Mouse (Mus musculus) midbrain, embryonic 10.5 days (tissue): Measurements from ENCODE around the gene Neil1. TPM values are rescaled to one million over a fixed set of nuclear protein-coding genes. Genes with fewer than 3 reads are reported as not detected.

ENCODE experiments used
- DNase-seq: peaks from one replicate; pipeline ENCODE4 v3.0.0-alpha.2; 2017; ENCODE audit warnings: low spot score
- H3K27ac ChIP-seq: fragments of 300-500 bp; sonication (generic); replicated peaks from 2 replicates; pipeline ENCODE4 v1.5.1; 2016; ENCODE audit warnings: mild to moderate bottlenecking
- H3K27me3 ChIP-seq: fragments of 300-500 bp; sonication (generic); 2 replicates; pipeline ENCODE4 v1.6.1; 2016; ENCODE audit warnings: low read depth, mild to moderate bottlenecking; ENCODE audit not compliant: poor library complexity, severe bottlenecking
- H3K36me3 ChIP-seq: fragments of 300-500 bp; sonication (generic); 2 replicates; pipeline ENCODE4 v1.6.1; 2016; ENCODE audit warnings: mild to moderate bottlenecking, moderate library complexity
- H3K4me1 ChIP-seq: fragments of 300-500 bp; sonication (generic); 2 replicates; pipeline ENCODE4 v1.6.1; 2016
- H3K4me3 ChIP-seq: fragments of 300-500 bp; sonication (generic); 2 replicates; pipeline ENCODE4 v1.5.1; 2016; ENCODE audit warnings: mild to moderate bottlenecking, moderate library complexity
- H3K9me3 ChIP-seq: fragments of 300-500 bp; sonication (generic); replicated peaks from 2 replicates; pipeline ENCODE4 v1.6.1; 2016; ENCODE audit warnings: mild to moderate bottlenecking
- WGBS: fragments of 180-500 bp; shearing (Covaris S2); methylation state at CpG from one replicate; pipeline ENCODE4 v1.1.7; 2016; 5-methylcytosine and 5-hydroxymethylcytosine counted together
- polyA plus RNA-seq: library from polyadenylated mRNA; unstranded; fragments of >200 nt; fragmentation: Nextera tagmentation; extraction: Ambion mirVana; gene quantifications from 2 replicates; pipeline ENCODE4 v1.2.1, GENCODE M21; 2016

The Neil1 gene
- polyA plus RNA-seq, 1 experiment from 2014 or later = 5.4 TPM

DNA sequence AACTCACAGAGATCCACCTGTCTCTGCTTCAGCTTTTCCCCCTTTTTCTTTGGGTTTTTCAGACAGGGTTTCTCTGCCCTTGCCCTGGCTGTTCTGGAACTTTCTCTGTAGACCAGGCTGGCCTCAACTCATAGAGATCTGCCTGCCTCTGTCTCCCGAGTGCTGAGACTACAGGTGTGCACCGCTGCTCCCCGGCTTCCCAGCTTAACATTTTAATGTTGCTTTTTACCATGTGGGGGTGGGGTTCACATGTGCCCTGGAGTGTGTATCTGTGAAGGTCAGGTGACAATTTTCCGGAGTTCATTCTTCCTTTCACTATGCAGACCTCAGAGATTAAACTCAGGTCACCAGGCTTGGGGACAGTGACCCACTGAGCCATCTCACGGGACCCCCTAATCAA, 2.1 kb upstream of the Neil1 start:
- Histone ChIP-seq H3K4me1 (peaks cover 27% of the 10 kb centered on the region), H3K4me3 (no peak overlapping the region), H3K27me3 (no peaks in the 10 kb centered on the region), H3K9me3 (no peaks in the 10 kb centered on the region), H3K36me3 (peaks cover 10% of the 10 kb centered on the region), H3K27ac (no peak overlapping the region)
- DNase-seq = no peak
- WGBS = 90% methylated on average over 5 of the region's 5 CpGs

DNA sequence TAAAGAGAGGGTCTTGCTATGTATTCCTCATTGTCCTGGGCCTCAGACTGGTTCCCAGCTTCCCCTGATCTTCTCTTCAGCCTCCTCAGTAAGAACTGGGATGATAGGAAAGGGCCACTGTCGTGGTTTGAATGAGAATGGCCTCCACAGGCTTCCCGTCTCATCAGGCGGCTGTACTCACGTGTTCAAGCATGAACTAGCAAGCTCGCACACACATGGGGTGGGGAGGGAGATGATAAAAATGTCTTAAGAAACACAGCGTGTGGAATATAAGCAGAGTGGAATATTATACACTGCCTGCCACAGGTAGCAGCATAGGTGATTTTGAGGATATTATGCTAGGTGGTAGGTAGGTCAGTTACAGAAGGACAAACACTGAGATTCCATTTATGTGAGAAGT, 916 bp upstream of the Neil1 start:
- Histone ChIP-seq H3K27ac (peak overlapping the region; percentile 86; the same call in 1 of the 2 replicates), H3K27me3 (no peaks in the 10 kb centered on the region), H3K36me3 (peaks cover 9% of the 10 kb centered on the region), H3K4me3 (peak overlapping the region; percentile 65), H3K4me1 (peaks cover 27% of the 10 kb centered on the region), H3K9me3 (no peaks in the 10 kb centered on the region)
- 74% methylated on average over 6 of the region's 6 CpGs for WGBS
- no peak for DNase-seq

DNA sequence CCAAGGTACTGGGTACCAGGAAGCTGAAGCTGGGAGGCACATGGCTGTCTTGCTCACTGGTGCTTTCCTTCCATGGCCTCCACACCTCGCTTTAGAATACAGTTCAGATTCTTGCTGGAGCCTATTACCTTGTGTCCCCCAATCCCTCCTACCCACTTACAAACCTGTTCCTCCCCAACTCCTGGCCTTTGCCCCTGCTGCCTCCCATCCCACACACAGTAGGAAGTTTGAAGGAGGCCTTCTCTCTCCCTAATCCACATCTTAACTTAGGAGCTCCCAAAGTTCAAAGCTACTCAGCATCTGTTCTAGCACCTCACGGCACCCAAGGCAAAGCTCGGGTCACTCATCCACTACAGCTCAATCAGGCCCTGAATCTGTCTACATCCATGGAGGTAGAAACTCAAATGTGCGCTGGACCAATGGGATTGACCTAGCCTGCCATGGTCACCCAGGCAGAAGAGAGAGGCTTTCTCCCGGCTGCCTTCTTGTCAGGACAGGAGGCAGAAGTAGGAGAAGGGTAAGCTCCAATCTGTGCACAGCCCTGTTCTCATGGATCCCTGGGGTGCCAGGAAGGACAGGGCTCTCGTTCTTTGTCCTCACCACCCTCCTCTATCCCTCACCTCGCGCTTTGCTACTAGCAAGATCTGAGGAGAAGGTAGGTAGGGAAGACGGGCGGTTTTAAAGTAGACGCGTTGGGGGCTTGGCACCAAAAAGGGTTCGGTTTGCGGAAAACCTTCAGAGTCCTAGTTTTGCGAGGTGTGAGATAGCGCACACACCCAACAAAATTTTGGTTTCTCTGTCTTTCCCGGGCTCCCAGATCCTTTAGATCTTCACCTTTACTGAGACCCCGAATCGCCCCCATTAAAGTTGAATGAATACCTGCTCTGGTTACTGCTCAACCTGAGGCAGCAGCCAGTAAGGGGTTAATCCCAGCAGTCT, 631 bp downstream of the Neil1 start:
- DNase-seq = no peak
- Histone ChIP-seq H3K4me3 (peak overlapping the region; percentile 65), H3K27me3 (no peaks in the 10 kb centered on the region), H3K27ac (peak overlapping the region; percentile 86), H3K4me1 (peaks cover 27% of the 10 kb centered on the region), H3K9me3 (no peaks in the 10 kb centered on the region), H3K36me3 (peaks cover 23% of the 10 kb centered on the region)
- 11% methylated on average over 19 of the region's 19 CpGs for WGBS

DNA sequence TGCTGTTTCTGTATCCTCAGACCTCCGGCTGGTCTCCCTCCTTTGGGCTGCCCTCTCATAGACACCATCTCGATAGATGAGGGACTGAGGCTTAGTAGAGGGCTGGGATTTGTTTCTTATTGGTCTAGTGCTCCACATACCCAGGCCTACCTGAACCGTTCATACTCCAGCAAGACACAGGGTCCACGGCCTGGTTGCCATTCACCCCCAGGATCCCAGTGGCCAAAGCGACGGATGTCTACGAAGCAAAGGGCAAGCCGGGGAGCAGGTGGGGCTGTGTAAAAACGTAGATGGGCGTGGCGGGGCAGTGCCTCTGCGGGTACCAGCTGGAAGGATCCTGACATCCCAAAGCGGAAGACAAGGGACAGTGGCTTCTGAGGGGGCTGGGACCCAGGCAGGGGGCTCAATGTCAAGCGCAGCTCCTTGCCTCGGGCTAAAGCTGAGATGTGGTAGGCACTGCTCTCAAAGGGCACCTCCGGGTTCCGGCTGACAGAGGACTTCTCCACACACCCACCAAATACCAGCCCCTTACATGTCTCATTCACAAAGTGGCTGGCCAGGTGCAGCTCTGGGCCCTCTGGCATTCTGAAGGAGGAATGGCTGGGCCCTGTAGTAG, 1.5 kb downstream of the Neil1 start:
- DNase-seq = no peak
- H3K9me3 ChIP-seq = no peaks in the 10 kb centered on the region
- H3K27ac ChIP-seq = 0 out of 2 replicates have a peak overlapping the region, but pooled peaks have one; percentile 86
- H3K27me3 ChIP-seq = no peaks in the 10 kb centered on the region
- 88% methylated on average over 17 of the region's 17 CpGs for WGBS
- H3K4me1 ChIP-seq = peaks cover 27% of the 10 kb centered on the region
- peaks cover 32% of the 10 kb centered on the region for H3K36me3 ChIP-seq
- H3K4me3 ChIP-seq = peak overlapping the region; percentile 65; the same call in 1 of the 2 replicates

DNA sequence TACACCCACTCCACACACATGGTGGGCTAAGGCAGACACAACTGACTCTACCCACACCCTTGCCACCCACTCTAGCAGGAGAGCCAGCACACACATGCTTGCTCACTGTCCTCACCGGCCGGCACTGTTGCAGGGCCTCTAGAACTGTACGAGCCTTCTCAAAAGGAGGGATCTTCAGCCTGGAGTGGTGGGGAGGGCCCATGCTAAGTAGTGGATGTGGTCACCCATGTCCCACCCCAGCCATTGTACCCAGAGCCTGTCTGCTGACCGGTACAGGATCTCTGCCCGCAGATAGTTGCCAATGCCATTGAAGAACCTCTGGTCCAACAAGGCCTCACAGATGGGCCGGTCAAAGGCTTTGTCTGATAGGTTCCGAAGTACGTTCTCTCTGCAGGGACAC, 3.3 kb downstream of the Neil1 start:
- peaks cover 49% of the 10 kb centered on the region for H3K36me3 ChIP-seq
- 96% methylated on average over 8 of the region's 8 CpGs for WGBS
- peaks cover 27% of the 10 kb centered on the region for H3K4me1 ChIP-seq
- H3K4me3 ChIP-seq = no peak overlapping the region
- DNase-seq = no peak
- no peak overlapping the region for H3K27ac ChIP-seq
- no peaks in the 10 kb centered on the region for H3K27me3 ChIP-seq
- no peaks in the 10 kb centered on the region for H3K9me3 ChIP-seq

DNA sequence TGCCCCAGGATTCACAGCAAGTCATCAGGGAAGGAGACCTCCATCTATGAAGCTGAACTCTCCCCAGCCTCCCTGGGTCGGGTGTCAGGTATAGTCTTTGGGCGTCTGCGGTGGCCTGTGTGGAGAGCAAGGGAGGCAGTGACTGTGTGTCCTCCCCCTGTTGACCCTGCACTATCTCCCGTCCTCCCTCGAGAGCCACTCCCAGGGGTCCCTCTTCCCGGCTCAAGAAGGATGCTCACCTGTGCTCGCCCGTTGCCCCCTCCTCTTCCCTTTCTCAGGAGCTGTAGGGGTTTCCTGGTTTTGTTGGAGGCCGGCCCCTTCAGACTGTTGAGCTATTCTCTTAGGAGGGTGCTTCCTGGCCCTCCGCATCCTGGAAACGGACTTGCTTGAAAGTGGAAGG, 4.9 kb downstream of the Neil1 start:
- WGBS = 85% methylated on average over 11 of the region's 11 CpGs
- peaks cover 66% of the 10 kb centered on the region for H3K36me3 ChIP-seq
- H3K27ac ChIP-seq = no peak overlapping the region
- no peak overlapping the region for H3K4me3 ChIP-seq
- H3K9me3 ChIP-seq = no peaks in the 10 kb centered on the region
- DNase-seq = no peak
- H3K4me1 ChIP-seq = peaks cover 17% of the 10 kb centered on the region
- no peaks in the 10 kb centered on the region for H3K27me3 ChIP-seq

DNA sequence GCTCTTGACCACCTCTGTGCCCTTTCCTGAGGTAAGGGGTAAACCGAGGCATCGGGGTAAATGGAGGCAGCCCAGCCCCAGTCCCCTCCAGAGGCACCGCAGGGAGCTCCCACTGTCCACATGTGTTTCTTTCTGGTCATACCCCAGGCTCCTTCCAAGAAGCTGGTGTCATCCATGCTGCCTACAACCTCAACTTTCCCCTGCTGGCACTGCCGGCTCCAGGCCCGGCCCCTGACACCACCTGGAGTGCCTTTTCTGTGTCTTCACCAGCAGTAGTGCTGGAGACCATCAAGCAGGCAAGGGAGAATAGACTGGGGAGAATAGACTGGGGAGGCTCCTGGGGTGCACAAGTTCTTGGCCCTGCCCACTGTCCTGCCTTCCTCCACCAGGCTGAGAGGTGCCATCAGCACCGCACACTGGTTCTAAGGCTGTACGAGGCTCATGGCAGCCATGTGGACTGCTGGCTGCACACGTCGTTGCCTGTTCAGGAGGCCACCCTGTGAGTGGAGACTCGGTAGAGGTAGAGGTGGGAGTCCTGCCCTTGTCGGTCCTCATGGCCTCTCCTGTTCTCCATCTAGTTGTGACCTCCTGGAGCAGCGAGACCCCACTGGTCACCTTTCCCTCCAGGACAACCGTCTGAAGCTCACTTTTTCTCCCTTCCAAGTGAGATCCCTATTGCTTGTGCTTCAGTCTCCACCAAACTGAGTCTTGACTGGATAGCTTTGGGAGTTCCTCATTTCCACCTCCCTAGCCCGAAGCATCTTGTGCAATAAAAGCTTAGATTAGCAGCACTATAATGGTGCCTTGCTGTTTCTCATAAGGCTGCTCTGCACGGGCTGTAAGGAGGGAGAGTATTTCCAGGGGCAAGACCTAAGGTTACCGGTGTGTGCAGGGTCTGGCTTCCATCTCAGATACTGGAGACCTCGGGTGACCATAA, 6.4 kb downstream of the Neil1 start:
- H3K4me1 ChIP-seq = peaks cover 4% of the 10 kb centered on the region; the same call in 1 of the 2 replicates
- WGBS = 90% methylated on average over 17 of the region's 17 CpGs
- H3K4me3 ChIP-seq = no peak overlapping the region
- no peak overlapping the region for H3K27ac ChIP-seq
- no peak for DNase-seq
- H3K27me3 ChIP-seq = no peaks in the 10 kb centered on the region
- peaks cover 81% of the 10 kb centered on the region for H3K36me3 ChIP-seq
- no peaks in the 10 kb centered on the region for H3K9me3 ChIP-seq

DNA sequence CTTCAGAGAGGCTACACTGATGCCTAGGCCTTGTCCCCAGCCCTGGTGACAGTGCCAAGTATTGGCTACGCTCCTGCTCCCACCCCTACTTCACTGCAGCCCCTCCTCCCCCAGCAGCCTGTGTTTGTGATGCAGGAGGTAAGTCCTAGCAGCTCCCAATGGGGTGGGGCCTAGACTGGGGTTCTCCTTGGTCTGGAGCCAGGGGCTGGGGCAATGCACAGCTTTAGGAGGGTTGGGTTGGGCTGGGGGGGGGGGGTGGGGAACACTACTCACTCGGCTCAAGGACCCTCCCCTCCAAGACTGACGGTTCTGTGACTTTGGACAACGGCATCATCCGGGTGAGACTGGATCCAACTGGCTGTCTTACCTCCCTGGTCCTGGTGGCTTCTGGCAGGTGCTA, 8.5 kb downstream of the Neil1 start:
- peaks cover 98% of the 10 kb centered on the region for H3K36me3 ChIP-seq
- no peak for DNase-seq
- no peaks in the 10 kb centered on the region for H3K4me1 ChIP-seq
- no peaks in the 10 kb centered on the region for H3K27me3 ChIP-seq
- no peaks in the 10 kb centered on the region for H3K9me3 ChIP-seq
- 87% methylated on average over 5 of the region's 5 CpGs for WGBS
- H3K27ac ChIP-seq = no peak overlapping the region
- no peak overlapping the region for H3K4me3 ChIP-seq

DNA sequence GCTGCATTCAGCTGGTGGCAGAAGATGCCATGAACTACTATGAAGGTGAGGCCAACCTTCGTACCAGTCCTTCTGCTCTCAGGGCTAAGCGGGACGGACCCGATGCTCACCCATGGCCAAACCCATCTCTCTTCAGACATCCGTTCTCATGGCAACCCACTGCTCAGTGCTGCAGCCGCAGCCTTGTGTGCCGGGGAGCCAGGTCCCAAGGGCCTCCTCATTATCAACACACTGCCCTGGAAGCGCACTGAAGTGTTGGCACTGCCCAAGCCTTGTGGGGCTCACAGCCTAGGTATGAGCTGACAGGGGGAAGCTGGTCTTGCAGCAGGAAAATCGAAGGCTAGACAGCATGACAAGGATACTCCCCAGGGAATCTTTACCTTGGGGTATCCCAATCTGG, 9.0 kb downstream of the Neil1 start:
- Histone ChIP-seq H3K9me3 (no peaks in the 10 kb centered on the region), H3K36me3 (peaks cover 98% of the 10 kb centered on the region), H3K4me1 (no peaks in the 10 kb centered on the region), H3K27ac (no peak overlapping the region), H3K4me3 (no peak overlapping the region), H3K27me3 (no peaks in the 10 kb centered on the region)
- no peak for DNase-seq
- WGBS = 91% methylated on average over 9 of the region's 9 CpGs

DNA sequence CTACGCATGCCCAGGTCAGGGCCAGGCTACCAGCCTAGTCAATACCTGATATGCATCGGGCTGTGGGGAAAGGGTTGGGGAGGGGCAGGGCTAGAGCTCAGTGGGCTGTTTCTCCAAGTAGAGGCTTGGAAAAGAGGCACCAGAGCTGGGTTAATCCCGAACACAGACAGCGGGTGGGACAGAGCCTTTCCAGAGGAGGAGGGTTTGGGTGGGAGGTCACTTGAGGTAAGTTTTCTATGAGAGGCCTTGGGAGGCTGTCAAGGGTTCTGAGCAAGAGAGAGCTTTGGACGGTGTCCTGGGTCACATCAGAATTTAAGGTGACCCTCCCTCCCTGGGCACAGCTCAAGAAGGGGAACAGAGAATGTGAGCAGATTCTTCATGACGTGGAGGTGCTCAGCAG, 9.6 kb downstream of the Neil1 start:
- peaks cover 95% of the 10 kb centered on the region for H3K36me3 ChIP-seq
- 94% methylated on average over 6 of the region's 6 CpGs for WGBS

DNA sequence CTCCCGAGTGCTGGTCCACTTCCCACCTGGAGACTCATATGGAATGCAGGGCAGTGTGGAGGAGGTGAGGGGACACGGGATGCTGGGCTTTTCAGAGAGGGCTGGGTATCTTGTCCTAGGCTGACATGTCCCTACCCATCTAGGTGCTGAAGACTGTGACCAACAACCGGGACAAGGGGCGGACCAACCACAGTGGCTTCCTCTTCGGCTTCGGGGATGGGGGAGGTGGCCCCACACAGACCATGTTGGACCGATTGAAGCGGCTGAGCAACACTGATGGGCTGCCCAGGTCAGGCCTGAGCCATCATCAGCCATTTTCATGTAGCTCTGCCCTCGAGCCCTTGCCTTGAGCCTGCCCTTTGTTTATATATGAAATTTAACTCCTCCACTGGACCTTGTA, 10.3 kb downstream of the Neil1 start:
- DNase-seq = no peak
- Histone ChIP-seq H3K4me3 (no peak overlapping the region), H3K36me3 (peaks cover 87% of the 10 kb centered on the region), H3K27ac (no peak overlapping the region), H3K27me3 (no peaks in the 10 kb centered on the region), H3K9me3 (no peaks in the 10 kb centered on the region), H3K4me1 (no peaks in the 10 kb centered on the region)
- WGBS = 86% methylated on average over 9 of the region's 9 CpGs

More for the DNA sequence above, 9.6 kb downstream of the Neil1 start:
- H3K4me3 ChIP-seq = no peak overlapping the region
- no peaks in the 10 kb centered on the region for H3K4me1 ChIP-seq
- no peak for DNase-seq
- no peaks in the 10 kb centered on the region for H3K27me3 ChIP-seq
- H3K27ac ChIP-seq = no peak overlapping the region
- H3K9me3 ChIP-seq = no peaks in the 10 kb centered on the region

DNA sequence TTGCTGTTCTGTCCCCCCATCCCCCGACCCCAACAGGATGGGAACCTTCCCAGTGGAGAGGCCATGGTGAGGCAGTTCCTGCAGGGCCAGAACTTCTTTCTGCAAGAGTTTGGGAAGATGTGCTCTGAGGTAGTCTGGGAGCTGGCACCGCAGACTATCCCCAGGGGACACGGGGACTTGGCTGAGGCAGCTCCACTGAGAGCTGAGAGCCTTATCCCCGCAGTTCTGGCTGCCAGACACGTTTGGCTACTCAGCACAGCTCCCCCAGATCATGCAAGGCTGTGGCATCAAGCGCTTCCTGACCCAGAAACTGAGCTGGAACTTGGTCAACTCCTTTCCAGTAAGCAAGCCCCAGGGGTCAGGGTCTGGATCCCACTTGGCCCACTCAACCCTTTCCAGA, 10.9 kb downstream of the Neil1 start:
- Histone ChIP-seq H3K9me3 (no peaks in the 10 kb centered on the region), H3K27ac (no peak overlapping the region), H3K36me3 (peaks cover 82% of the 10 kb centered on the region), H3K4me1 (no peaks in the 10 kb centered on the region), H3K4me3 (no peak overlapping the region), H3K27me3 (no peaks in the 10 kb centered on the region)
- WGBS = 89% methylated on average over 6 of the region's 6 CpGs
- DNase-seq = no peak
